Mouse (Mus musculus): ENCODE results near the gene Duox1.

DNA sequence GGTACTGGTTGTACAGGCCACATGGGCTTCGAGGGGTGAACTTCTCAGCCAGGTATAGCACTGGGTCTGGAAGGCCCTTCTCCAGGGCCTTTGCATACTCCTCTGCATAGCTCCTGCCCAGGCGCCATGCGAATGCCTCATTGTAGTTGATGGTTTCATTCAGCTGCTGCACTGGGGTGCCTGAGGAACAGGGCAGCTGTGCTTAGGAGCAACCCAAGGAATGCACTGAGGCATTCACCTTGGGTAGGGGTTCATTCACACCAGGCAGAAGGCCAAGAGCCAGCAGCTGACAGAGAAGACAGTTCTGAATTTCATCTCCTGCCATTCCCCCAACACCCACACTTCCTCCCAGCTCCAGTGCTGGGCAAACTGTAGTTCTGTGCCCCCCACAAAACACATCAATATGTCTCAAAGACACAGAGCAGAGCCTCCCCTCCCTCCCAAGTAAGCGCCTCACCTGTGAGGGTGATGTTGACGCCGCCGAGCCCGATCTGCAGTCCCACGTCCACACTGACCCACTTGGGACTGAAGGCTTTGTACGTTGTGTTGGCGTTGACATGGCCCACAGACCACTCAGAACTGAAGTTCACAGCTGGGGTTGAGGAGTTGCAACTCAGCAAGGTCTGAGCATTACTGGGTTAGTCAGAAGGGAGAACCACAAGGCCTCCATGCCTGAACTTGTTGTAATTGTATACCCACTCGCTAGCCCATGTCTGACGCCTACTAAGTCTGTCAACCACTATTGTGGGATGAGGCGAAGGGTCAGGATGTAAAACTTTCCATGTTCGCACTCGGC, 10.2 kb upstream of the Duox1 start:
- no peak for TF ChIP-seq CTCF (IDR thresholded peaks at IDR 0.05; ENCODE audit: low read depth, low read length)
- TF ChIP-seq GATA2 (IDR thresholded peaks at IDR 0.05; ENCODE audit: borderline replicate concordance, low read depth, low read length) = no peak
- TF ChIP-seq TAL1 (conservative IDR thresholded peaks at IDR 0.05; ENCODE audit: low read depth, low read length) = no peak

Measured in G1E (cell line).